Mouse (Mus musculus): ENCODE results near the gene Catsperz.

Gene Catsperz

GRCm38 (mm10) chr19:6925307-6925573, at the start of gene Catsperz:
Gene Catsperz (minus strand): TSS chr19:6925380.
- no peak for DNase-seq (ENCODE audit: low spot score)

GRCm38 (mm10) chr19:6974211-6975205, 49.3 kb upstream of the Catsperz start, which contains the start of gene Ppp1r14b:
Gene Ppp1r14b (plus strand): TSS chr19:6974968.
- peak; percentile 75 for DNase-seq (ENCODE audit: low spot score)

GRCm38 (mm10) chr19:6973581-6974190, 48.5 kb upstream of the Catsperz start:
- no peak for DNase-seq (ENCODE audit: low spot score)

GRCm38 (mm10) chr19:6972247-6972917, 47.2 kb upstream of the Catsperz start:
- DNase-seq (ENCODE audit: low spot score), result no peak

GRCm38 (mm10) chr19:6971644-6972043, 46.5 kb upstream of the Catsperz start:
- peak; percentile 5 for DNase-seq (ENCODE audit: low spot score)

- DNase-seq (ENCODE audit: low spot score), result no peak
Measured at GRCm38 (mm10) chr19:6970460-6971085, 45.4 kb upstream of the Catsperz start.

- DNase-seq (ENCODE audit: low spot score), result no peak
Measured at GRCm38 (mm10) chr19:6969665-6970381, 44.6 kb upstream of the Catsperz start.

GRCm38 (mm10) chr19:6969291-6969664, 44.1 kb upstream of the Catsperz start:
- DNase-seq (ENCODE audit: low spot score), result no peak

- no peak for DNase-seq (ENCODE audit: low spot score)
Measured at GRCm38 (mm10) chr19:6968491-6969271, 43.5 kb upstream of the Catsperz start.

GRCm38 (mm10) chr19:6956461-6956860, 31.3 kb upstream of the Catsperz start:
- DNase-seq (ENCODE audit: low spot score), result no peak

- no peak for DNase-seq (ENCODE audit: low spot score)
Measured at GRCm38 (mm10) chr19:6955424-6955823, 30.2 kb upstream of the Catsperz start.

- DNase-seq (ENCODE audit: low spot score), result no peak
Measured at GRCm38 (mm10) chr19:6954046-6954445, 28.9 kb upstream of the Catsperz start.

- no peak for DNase-seq (ENCODE audit: low spot score)
Measured at GRCm38 (mm10) chr19:6952712-6953037, 27.5 kb upstream of the Catsperz start.

GRCm38 (mm10) chr19:6951994-6952711, 27.0 kb upstream of the Catsperz start:
- peak; percentile 76 for DNase-seq (ENCODE audit: low spot score)

- DNase-seq (ENCODE audit: low spot score), result peak; percentile 95
Measured at GRCm38 (mm10) chr19:6951381-6951968, 26.3 kb upstream of the Catsperz start.

GRCm38 (mm10) chr19:6950613-6951153, 25.5 kb upstream of the Catsperz start:
- peak; percentile 57 for DNase-seq (ENCODE audit: low spot score)

GRCm38 (mm10) chr19:6949951-6950350, 24.8 kb upstream of the Catsperz start:
- no peak for DNase-seq (ENCODE audit: low spot score)

- no peak for DNase-seq (ENCODE audit: low spot score)
Measured at GRCm38 (mm10) chr19:6949532-6949931, 24.4 kb upstream of the Catsperz start.

- DNase-seq (ENCODE audit: low spot score), result no peak
Measured at GRCm38 (mm10) chr19:6948186-6948585, 23.0 kb upstream of the Catsperz start.

- DNase-seq (ENCODE audit: low spot score), result no peak
Measured at GRCm38 (mm10) chr19:6947742-6948141, 22.6 kb upstream of the Catsperz start.

Measured in layer of hippocampus, adult 11-12 months (tissue).